30 mouse cellular contexts compared by ENCODE assay signal in genomic region chr1:137461189-137461588, GRCm38 (mm10).
"Had no signal": no experiment of that assay in that cellular context is flagged by ENCODE, and none has a peak within 500 bp of the region (broad histone marks: within the 10 kb centered on the region; RNA-seq: fewer than 3 reads in every experiment).

No protein-coding gene starts in this region.

- H3K27me3 ChIP-seq: limb, embryonic 12.5 days; limb, embryonic 13.5 days; limb, embryonic 15.5 days; liver, embryonic 12.5 days; liver, embryonic 13.5 days; liver, embryonic 15.5 days; lung, embryonic 15.5 days; megakaryocyte, embryonic 14.5 days; midbrain, embryonic 12.5 days; midbrain, embryonic 15.5 days; neural tube, embryonic 12.5 days had no signal

- H3K4me2 ChIP-seq: limb, embryonic 12.5 days; limb, embryonic 13.5 days; limb, embryonic 15.5 days; liver, embryonic 11.5 days; liver, embryonic 12.5 days; liver, embryonic 13.5 days; liver, embryonic 15.5 days; lung, embryonic 14.5 days; lung, embryonic 15.5 days; midbrain, embryonic 12.5 days; midbrain, embryonic 15.5 days; neural tube, embryonic 12.5 days had no signal

- H3K9me3 ChIP-seq: limb, embryonic 10.5 days; limb, embryonic 12.5 days; limb, embryonic 13.5 days; limb, embryonic 15.5 days; liver, embryonic 12.5 days; liver, embryonic 13.5 days; liver, embryonic 15.5 days; lung, embryonic 15.5 days; megakaryocyte, embryonic 14.5 days; midbrain, embryonic 10.5 days; midbrain, embryonic 12.5 days; midbrain, embryonic 15.5 days; neural tube, embryonic 12.5 days had no signal

- H3K27ac ChIP-seq: limb, embryonic 10.5 days; limb, embryonic 12.5 days; limb, embryonic 13.5 days; limb, embryonic 15.5 days; liver, embryonic 12.5 days; liver, embryonic 13.5 days; liver, embryonic 14.5 days; liver, embryonic 15.5 days; lung, embryonic 15.5 days; macrophage; midbrain, embryonic 10.5 days; midbrain, embryonic 12.5 days; midbrain, embryonic 15.5 days; neural tube, embryonic 12.5 days had no signal

- H3K4me1 ChIP-seq: limb, embryonic 12.5 days; limb, embryonic 13.5 days; limb, embryonic 15.5 days; liver, embryonic 12.5 days; liver, embryonic 13.5 days; liver, embryonic 15.5 days; lung, embryonic 15.5 days; megakaryocyte, embryonic 14.5 days; midbrain, embryonic 10.5 days; midbrain, embryonic 12.5 days; midbrain, embryonic 15.5 days; neural tube, embryonic 12.5 days had no signal

- DNase-seq: left cerebral cortex, postnatal 4 days; liver; liver, embryonic 13.5 days; liver, postnatal 0 days; lung, adult 18-20 months; lung, adult 2 months; lung, embryonic 14.5 days; lung, postnatal 10 days; lung, postnatal 14 days; lung, postnatal 36 days; lung, postnatal 4 days; midbrain, embryonic 14.5 days had no signal

- H3K9ac ChIP-seq: limb, embryonic 12.5 days; limb, embryonic 13.5 days; limb, embryonic 15.5 days; liver, embryonic 12.5 days; liver, embryonic 13.5 days; liver, embryonic 14.5 days; liver, embryonic 15.5 days; liver, postnatal 0 days; lung, embryonic 14.5 days; lung, embryonic 15.5 days; midbrain, embryonic 12.5 days; midbrain, embryonic 15.5 days; neural tube, embryonic 12.5 days had no signal

- H3K36me3 ChIP-seq: limb, embryonic 10.5 days; limb, embryonic 12.5 days; limb, embryonic 13.5 days; limb, embryonic 15.5 days; liver, embryonic 12.5 days; liver, embryonic 13.5 days; liver, embryonic 15.5 days; lung, embryonic 15.5 days; midbrain, embryonic 10.5 days; midbrain, embryonic 12.5 days; midbrain, embryonic 15.5 days; neural tube, embryonic 12.5 days had no signal

- H3K4me3 ChIP-seq: limb, embryonic 10.5 days; limb, embryonic 12.5 days; limb, embryonic 13.5 days; limb, embryonic 15.5 days; liver, embryonic 12.5 days; liver, embryonic 13.5 days; liver, embryonic 15.5 days; lung, embryonic 15.5 days; megakaryocyte, embryonic 14.5 days; midbrain, embryonic 10.5 days; midbrain, embryonic 12.5 days; midbrain, embryonic 15.5 days; myocyte; neural tube, embryonic 12.5 days had no signal

- ATAC-seq: liver, embryonic 12.5 days; liver, postnatal 0 days; lung, postnatal 0 days; midbrain, embryonic 15.5 days; midbrain, embryonic 16.5 days had no signal
